Mouse (Mus musculus): ENCODE results near the gene Mrgprf.

DNA sequence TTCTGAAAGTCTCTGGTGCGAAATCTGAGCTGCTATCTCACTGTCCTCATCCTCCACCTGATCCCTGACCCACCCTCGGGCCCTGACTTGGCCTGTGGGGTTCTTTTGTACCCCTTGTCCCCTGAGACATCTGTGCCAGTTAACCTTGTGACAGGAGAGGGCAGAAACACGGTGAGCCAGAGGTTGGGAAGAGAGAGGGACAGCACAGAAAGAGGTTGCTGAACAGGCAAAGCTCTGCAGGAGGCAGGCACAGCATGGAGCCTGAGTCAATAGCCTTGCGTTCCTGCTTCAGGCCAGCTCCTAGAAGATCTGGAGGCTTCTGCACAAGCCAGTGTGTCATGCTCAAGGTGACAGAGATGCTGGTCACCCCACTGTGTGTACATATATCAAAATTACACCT is 23.0 kb downstream of the Mrgprf start:
- TF ChIP-seq POLR2A (IDR thresholded peaks at IDR 0.05; ENCODE audit: borderline replicate concordance, control insufficient read depth, low read depth, low read length) (no peak), CTCF (IDR thresholded peaks at IDR 0.05; ENCODE audit: control insufficient read depth, insufficient read depth, low read length) (no peak)

Measured in bone marrow, adult 2 months (tissue).